Mouse (Mus musculus) kidney, embryonic 14.5 days (tissue): Measurements from ENCODE around the gene Nptx1. TPM values are rescaled to one million over a fixed set of nuclear protein-coding genes. Genes with fewer than 3 reads are reported as not detected.

Experiments
- ATAC-seq: fragments of 200-750 bp; cut with Nextera tagmentation; 2 replicates; pipeline ENCODE4 v1.8.0; 2017; ENCODE audit warnings: moderate number of reproducible peaks, mild to moderate bottlenecking, moderate TSS enrichment, moderate library complexity; ENCODE audit not compliant: low FRiP score, low TSS enrichment
- H3K27ac ChIP-seq: fragments of 300-500 bp; sonication (generic); 2 replicates; pipeline ENCODE4 v1.5.1; 2014; ENCODE audit warnings: low read depth, mild to moderate bottlenecking, low read length, moderate library complexity, mixed read lengths
- H3K27me3 ChIP-seq: fragments of 300-500 bp; sonication (generic); 2 replicates; pipeline ENCODE4 v1.6.1; 2014; ENCODE audit warnings: mild to moderate bottlenecking, low read length; ENCODE audit not compliant: control insufficient read depth, insufficient read depth
- H3K36me3 ChIP-seq: fragments of 300-500 bp; sonication (generic); 2 replicates; pipeline ENCODE4 v1.6.1; 2014; ENCODE audit warnings: low read length, mixed read lengths; ENCODE audit not compliant: control insufficient read depth, insufficient read depth
- H3K4me1 ChIP-seq: fragments of 300-500 bp; sonication (generic); 2 replicates; pipeline ENCODE4 v1.6.1; 2014; ENCODE audit warnings: low read length, mixed read lengths; ENCODE audit not compliant: control insufficient read depth, insufficient read depth
- H3K4me2 ChIP-seq: fragments of 300-500 bp; sonication (generic); replicated peaks from 2 replicates; pipeline ENCODE4 v1.6.1; 2014; ENCODE audit warnings: low read depth, mild to moderate bottlenecking, low read length
- H3K4me3 ChIP-seq: fragments of 300-500 bp; sonication (generic); 2 replicates; pipeline ENCODE4 v1.5.1; 2014; ENCODE audit warnings: mild to moderate bottlenecking, low read length
- H3K9ac ChIP-seq: fragments of 300-500 bp; sonication (generic); 2 replicates; pipeline ENCODE4 v1.6.1; 2014; ENCODE audit warnings: low read depth, mild to moderate bottlenecking, low read length, moderate library complexity
- H3K9me3 ChIP-seq: fragments of 300-500 bp; sonication (generic); 2 replicates; pipeline ENCODE4 v1.6.1; 2016; ENCODE audit warnings: low read length; ENCODE audit not compliant: control insufficient read depth
- WGBS: fragments of 180-500 bp; shearing (Covaris S2); extraction: QIAGEN DNeasy Blood & Tissue Kit; methylation state at CpG from one replicate; pipeline ENCODE4 v1.1.7; 2014; 5-methylcytosine and 5-hydroxymethylcytosine counted together
- polyA plus RNA-seq: library from polyadenylated mRNA; unstranded; fragments of >200 nt; fragmentation: Nextera tagmentation; extraction: Ambion mirVana; gene quantifications from 2 replicates; pipeline ENCODE4 v1.2.1, GENCODE M21; 2014

Gene Nptx1
- polyA plus RNA-seq, 1 experiment from 2014 or later, result 0.53 TPM

DNA sequence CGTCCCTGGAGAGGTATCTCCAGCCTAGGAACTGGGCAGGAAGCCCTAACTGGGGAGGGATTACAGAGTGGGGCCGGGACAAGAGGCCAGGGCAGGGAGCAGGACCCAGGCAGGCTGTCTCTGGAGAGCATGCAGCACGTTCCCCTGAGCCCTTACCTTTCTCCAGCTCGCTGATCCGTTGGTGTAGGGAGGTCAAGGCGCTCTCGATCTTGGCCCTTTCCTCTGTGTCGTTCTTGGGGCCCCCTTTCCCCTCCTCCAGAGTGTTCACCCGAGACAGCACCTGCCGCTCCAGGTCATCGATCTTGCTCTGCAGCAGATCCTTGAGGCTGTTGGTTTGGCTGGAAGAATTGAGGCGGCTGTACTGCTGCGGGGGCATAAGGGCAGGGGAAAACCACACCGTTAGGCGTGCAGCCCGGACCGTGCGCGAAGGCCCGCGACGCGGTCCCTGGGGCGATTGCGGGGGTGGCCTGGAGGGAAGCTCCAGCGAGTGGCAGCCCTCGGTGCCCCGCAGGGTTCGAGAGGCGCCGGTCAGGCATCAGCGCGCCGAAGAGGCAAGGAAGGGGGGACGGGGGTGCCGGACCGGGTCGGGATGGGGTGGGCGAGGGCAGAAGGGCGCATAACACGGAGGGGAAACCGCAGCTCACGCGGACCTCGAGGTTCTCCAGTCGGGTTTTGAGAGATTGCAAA lies 914 bp downstream of the Nptx1 start:
- Histone ChIP-seq H3K36me3 (no peaks in the 10 kb centered on the region), H3K9ac (peak overlapping the region; percentile 58), H3K9me3 (no peaks in the 10 kb centered on the region), H3K4me3 (peak overlapping the region; percentile 52), H3K4me2 (peak overlapping the region; percentile 99), H3K27me3 (peaks cover 71% of the 10 kb centered on the region), H3K4me1 (peaks cover 40% of the 10 kb centered on the region), H3K27ac (no peak overlapping the region)
- under 1% methylated on average over 46 of the region's 46 CpGs for WGBS
- no peak for ATAC-seq

- WGBS, result 5% methylated on average over 10 of the region's 10 CpGs
- peaks cover 73% of the 10 kb centered on the region for H3K27me3 ChIP-seq
- no peaks in the 10 kb centered on the region for H3K36me3 ChIP-seq
- no peaks in the 10 kb centered on the region for H3K9me3 ChIP-seq
- no peak for ATAC-seq
- peaks cover 40% of the 10 kb centered on the region for H3K4me1 ChIP-seq
- H3K4me2 ChIP-seq, result peak overlapping the region; percentile 99
- no peak overlapping the region for H3K9ac ChIP-seq
- no peak overlapping the region for H3K27ac ChIP-seq
- H3K4me3 ChIP-seq, result peak overlapping the region; percentile 52; the same call in 1 of the 2 replicates
Measured at GRCm38 (mm10) chr11:119545741-119546495, 1.6 kb downstream of the Nptx1 start.

- Histone ChIP-seq H3K36me3 (no peaks in the 10 kb centered on the region), H3K4me1 (peaks cover 40% of the 10 kb centered on the region), H3K4me3 (no peak overlapping the region), H3K9me3 (no peaks in the 10 kb centered on the region), H3K4me2 (no peak overlapping the region), H3K9ac (no peak overlapping the region), H3K27ac (no peak overlapping the region), H3K27me3 (peaks cover 68% of the 10 kb centered on the region)
- WGBS, result 37% methylated on average over 3 of the region's 3 CpGs
- no peak for ATAC-seq
Measured at GRCm38 (mm10) chr11:119545281-119545680, 2.3 kb downstream of the Nptx1 start.

DNA sequence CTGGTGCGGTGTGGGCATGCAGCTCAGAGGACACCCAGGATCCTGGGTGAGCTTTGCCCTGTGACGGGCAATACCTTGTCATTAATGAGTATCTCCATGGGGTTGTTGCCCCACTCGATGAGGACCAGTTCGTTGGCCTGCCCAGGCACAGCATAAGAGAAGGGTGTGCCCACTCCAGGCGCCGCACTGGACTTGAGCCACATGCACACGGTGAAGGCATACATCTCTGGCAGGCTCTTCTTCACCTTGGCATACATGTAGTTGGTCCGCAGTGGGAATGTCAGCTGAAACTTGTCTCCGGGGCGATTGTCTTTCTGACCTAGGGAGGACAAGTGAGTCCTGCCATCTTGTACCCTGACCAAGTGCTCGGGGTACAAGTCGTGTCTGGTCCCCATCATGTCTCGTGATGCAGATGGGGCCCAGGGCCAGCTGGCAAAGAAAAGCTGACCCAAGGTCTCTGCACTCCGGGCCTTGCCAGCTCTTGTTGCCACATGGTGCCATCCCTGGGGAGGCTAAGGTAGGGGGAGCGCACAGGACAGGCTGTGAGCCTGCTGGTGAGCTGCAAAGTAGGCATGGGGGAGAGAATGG lies 2.9 kb downstream of the Nptx1 start:
- H3K4me3 ChIP-seq, result no peak overlapping the region
- no peaks in the 10 kb centered on the region for H3K9me3 ChIP-seq
- ATAC-seq, result no peak
- WGBS, result 80% methylated on average over 15 of the region's 15 CpGs
- no peak overlapping the region for H3K9ac ChIP-seq
- no peak overlapping the region for H3K27ac ChIP-seq
- H3K27me3 ChIP-seq, result peaks cover 67% of the 10 kb centered on the region
- H3K4me2 ChIP-seq, result no peak overlapping the region
- peaks cover 40% of the 10 kb centered on the region for H3K4me1 ChIP-seq
- H3K36me3 ChIP-seq, result no peaks in the 10 kb centered on the region

DNA sequence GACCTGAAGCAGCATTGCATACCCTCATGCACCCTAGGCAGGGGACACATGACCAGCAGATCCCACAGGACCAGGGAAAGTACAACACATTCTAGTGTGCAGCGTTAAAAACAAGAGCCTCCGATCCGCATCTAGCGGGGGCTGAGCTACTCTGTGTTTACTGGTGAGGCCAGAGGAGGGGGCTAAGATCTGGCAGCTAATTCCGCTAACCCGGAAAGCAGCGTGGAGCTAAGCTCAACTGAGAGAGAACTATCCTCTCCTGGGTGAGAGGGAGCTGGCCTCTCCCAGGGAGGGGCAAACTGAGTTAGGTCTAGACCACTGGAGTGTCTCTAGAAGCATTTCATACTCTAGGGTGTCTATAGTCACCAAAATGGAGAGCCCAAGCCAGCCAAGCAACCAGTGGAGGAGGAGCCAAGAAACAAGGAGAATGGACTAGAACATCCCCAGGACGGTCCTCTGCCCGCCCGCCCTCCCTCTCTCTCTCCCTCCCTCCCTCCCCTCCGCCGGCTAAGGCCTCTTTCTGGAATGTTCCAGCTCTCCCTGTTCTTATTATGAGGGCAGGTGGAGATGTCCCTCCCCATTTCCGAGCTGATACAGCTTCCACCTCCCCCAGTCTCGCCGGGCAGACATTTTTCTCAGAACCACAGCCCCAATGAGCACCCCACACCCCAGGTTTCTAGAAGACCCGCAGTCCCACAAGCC lies 3.6 kb downstream of the Nptx1 start:
- ATAC-seq, result no peak
- Histone ChIP-seq H3K36me3 (no peaks in the 10 kb centered on the region), H3K27ac (no peak overlapping the region), H3K9me3 (no peaks in the 10 kb centered on the region), H3K4me3 (no peak overlapping the region), H3K9ac (no peak overlapping the region), H3K27me3 (peaks cover 61% of the 10 kb centered on the region), H3K4me2 (no peak overlapping the region), H3K4me1 (peaks cover 33% of the 10 kb centered on the region)
- WGBS, result 56% methylated on average over 16 of the region's 16 CpGs

GRCm38 (mm10) chr11:119542886-119543285 lies 4.7 kb downstream of the Nptx1 start:
- Histone ChIP-seq H3K4me2 (no peak overlapping the region), H3K4me1 (peaks cover 23% of the 10 kb centered on the region), H3K27ac (no peak overlapping the region), H3K9me3 (no peaks in the 10 kb centered on the region), H3K36me3 (no peaks in the 10 kb centered on the region), H3K27me3 (peaks cover 50% of the 10 kb centered on the region), H3K9ac (no peak overlapping the region), H3K4me3 (no peak overlapping the region)
- ATAC-seq, result no peak
- 79% methylated on average over 5 of the region's 5 CpGs for WGBS

GRCm38 (mm10) chr11:119542371-119542770 lies 5.2 kb downstream of the Nptx1 start:
- WGBS, result 45% methylated on average over 9 of the region's 9 CpGs
- no peak overlapping the region for H3K4me3 ChIP-seq
- no peaks in the 10 kb centered on the region for H3K36me3 ChIP-seq
- H3K9ac ChIP-seq, result no peak overlapping the region
- peaks cover 45% of the 10 kb centered on the region for H3K27me3 ChIP-seq
- no peaks in the 10 kb centered on the region for H3K9me3 ChIP-seq
- no peak for ATAC-seq
- no peak overlapping the region for H3K4me2 ChIP-seq
- H3K27ac ChIP-seq, result no peak overlapping the region
- H3K4me1 ChIP-seq, result peaks cover 18% of the 10 kb centered on the region

- H3K27ac ChIP-seq, result no peak overlapping the region
- H3K27me3 ChIP-seq, result peaks cover 33% of the 10 kb centered on the region
- H3K4me1 ChIP-seq, result peaks cover 8% of the 10 kb centered on the region
- no peak for ATAC-seq
- H3K36me3 ChIP-seq, result no peaks in the 10 kb centered on the region
- no peaks in the 10 kb centered on the region for H3K9me3 ChIP-seq
- no peak overlapping the region for H3K9ac ChIP-seq
- no peak overlapping the region for H3K4me3 ChIP-seq
- no peak overlapping the region for H3K4me2 ChIP-seq
- 84% methylated on average over 9 of the region's 9 CpGs for WGBS
Measured at GRCm38 (mm10) chr11:119541082-119541481, 6.5 kb downstream of the Nptx1 start.
